Mouse (Mus musculus): Measurements from ENCODE around the gene Ntmt1.

Ntmt1 gene

DNA sequence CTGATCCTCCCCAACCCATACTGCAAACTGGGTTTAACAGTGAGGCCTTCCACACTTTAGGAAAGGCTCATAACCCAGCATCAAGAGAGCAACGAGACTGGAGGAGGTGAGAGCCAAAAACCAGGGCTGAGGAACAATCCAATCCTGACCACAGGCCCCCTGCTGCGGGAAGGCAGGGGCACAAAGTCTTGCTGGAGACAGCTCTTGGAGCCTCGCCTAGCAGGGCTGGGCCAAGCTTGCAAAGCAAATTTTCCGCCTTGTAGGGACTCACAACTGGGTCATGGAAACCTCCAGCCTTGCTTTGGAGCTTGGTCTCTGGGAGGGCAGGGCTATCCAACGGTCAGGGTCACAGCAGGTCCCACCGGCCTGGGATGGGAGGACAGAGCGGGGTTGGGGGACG, 63.2 kb downstream of the Ntmt1 start:
- no peak for DNase-seq (ENCODE audit: low spot score)
